Mouse (Mus musculus) MEL (cell line): Measurements from ENCODE around the gene Emg1.

Experiments used
- E2F4 ChIP-seq: IDR thresholded peaks from 2 replicates; pipeline ENCODE4 v1.6.1; 2011; ENCODE audit warnings: low read depth, low read length, improper control_type of control experiment, borderline replicate concordance
- USF2 ChIP-seq, 2 experiments: IDR thresholded peaks; 2 replicates each; pipeline ENCODE4 v1.6.1; 2011 to 2012; ENCODE audit warnings: improper control_type of control experiment in 2 of 2, low read length in 2 of 2, borderline replicate concordance in 1 of 2, inconsistent platforms in 1 of 2, low read depth in 1 of 2, mild to moderate bottlenecking in 1 of 2; ENCODE audit not compliant: insufficient read depth in 1 of 2

GRCm38 (mm10) chr6:124755306-124755705 lies 43.3 kb upstream of the Emg1 start:
- TF ChIP-seq USF2 (IDR thresholded peaks at IDR 0.05; ENCODE audit: borderline replicate concordance in 1 of 2, insufficient read depth in 1 of 2, low read depth in 1 of 2, low read length in 2 of 2) (no peak), E2F4 (no peak)
